Mouse (Mus musculus): ENCODE results near the gene Parp8. TPM values are rescaled to one million over a fixed set of nuclear protein-coding genes. Genes with fewer than 3 reads are reported as not detected.

Parp8 gene
- polyA plus RNA-seq, 1 experiment, result 1.6 TPM

DNA sequence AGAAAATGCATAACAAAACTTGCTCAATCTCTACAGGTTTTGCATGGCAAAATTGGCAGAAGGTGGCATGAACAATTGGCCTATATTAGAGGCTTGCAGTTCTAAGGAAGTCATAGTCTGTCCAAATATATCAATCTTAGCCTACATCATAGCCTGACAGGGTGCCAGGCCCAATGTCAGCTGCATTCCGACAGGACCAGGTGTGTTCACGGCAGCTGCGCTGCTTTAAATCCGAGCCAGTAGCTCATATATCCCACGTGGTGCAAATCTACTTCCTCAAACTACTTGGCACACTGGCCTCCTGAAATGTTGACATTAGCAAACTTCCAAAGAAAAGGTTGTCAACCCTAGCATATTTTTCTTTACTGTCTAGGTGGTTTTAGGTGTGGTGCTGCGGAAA, 6.2 kb upstream of the Parp8 start:
- 17% methylated on average over 6 of the region's 6 CpGs for WGBS

DNA sequence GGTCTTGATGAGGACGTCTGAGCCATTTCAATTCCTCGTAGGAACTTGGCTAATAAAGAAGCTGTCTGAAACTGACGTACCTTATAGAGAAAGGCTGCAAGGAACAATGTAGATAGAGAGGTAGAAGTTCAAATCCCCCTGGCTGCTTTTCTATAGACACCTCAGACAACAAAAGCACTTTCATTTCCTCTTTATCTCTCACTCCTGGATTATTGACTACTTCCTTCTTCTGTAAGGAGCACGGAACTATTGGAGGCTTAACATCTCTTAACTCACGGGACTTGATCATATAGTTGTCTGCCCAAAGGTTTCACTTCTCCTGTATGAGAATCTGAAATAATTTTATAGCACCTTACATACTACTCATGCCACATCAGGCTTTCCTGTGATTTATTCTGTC, 2.9 kb upstream of the Parp8 start:
- Histone ChIP-seq H3K36me3 (ENCODE audit: control insufficient read depth, insufficient read depth, low read length) (no peaks in the 10 kb centered on the region), H3K27ac (ENCODE audit: insufficient read depth, low read depth, low read length) (no peak overlapping the region), H3K4me3 (ENCODE audit: low read depth, low read length) (no peak overlapping the region), H3K27me3 (ENCODE audit: control insufficient read depth, insufficient read depth, low read length) (peaks cover 5% of the 10 kb centered on the region; the same call in 1 of the 2 replicates), H3K4me1 (ENCODE audit: control insufficient read depth, insufficient read depth, insufficient read length, low read length) (0 out of 2 replicates have a peak, but pooled peaks cover 3% of the 10 kb centered on the region)
- TF ChIP-seq POLR2A (IDR thresholded peaks at IDR 0.05; ENCODE audit: low read depth, low read length) (no peak), CTCF (IDR thresholded peaks at IDR 0.05; ENCODE audit: extremely low read depth, insufficient read length, insufficient replicate concordance, low read depth, low read length) (no peak)
- 33% methylated on average over 5 of the region's 5 CpGs for WGBS

More for the DNA sequence above, 6.2 kb upstream of the Parp8 start:
- Histone ChIP-seq H3K4me3 (ENCODE audit: low read depth, low read length) (no peak overlapping the region), H3K27me3 (ENCODE audit: control insufficient read depth, insufficient read depth, low read length) (no peaks in the 10 kb centered on the region), H3K36me3 (ENCODE audit: control insufficient read depth, insufficient read depth, low read length) (no peaks in the 10 kb centered on the region), H3K27ac (ENCODE audit: insufficient read depth, low read depth, low read length) (no peak overlapping the region), H3K4me1 (ENCODE audit: control insufficient read depth, insufficient read depth, insufficient read length, low read length) (no peaks in the 10 kb centered on the region)
- TF ChIP-seq CTCF (IDR thresholded peaks at IDR 0.05; ENCODE audit: extremely low read depth, insufficient read length, insufficient replicate concordance, low read depth, low read length) (no peak), POLR2A (IDR thresholded peaks at IDR 0.05; ENCODE audit: low read depth, low read length) (no peak)

DNA sequence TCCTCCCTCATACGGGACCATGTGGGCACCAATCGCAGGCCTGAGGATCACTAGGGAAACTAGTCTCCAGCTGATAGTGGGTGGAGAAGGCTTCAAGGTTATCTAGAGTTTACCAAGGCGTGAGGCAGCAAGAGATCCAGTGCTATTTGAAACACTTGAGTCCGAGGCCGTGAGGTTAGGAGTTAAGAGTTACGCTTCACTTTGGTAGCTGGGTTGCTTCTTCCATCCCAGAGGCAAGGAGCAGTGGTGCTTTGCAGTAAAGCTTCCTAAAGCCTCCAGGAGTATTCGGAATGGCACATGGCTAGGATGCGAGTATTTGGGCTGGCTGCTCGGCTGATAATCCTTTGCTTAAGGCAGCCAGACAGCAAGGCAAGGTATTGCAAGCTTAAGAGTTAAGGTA, 2.0 kb upstream of the Parp8 start:
- 90% methylated on average over 9 of the region's 9 CpGs for WGBS
- TF ChIP-seq POLR2A (IDR thresholded peaks at IDR 0.05; ENCODE audit: low read depth, low read length) (no peak), CTCF (IDR thresholded peaks at IDR 0.05; ENCODE audit: extremely low read depth, insufficient read length, insufficient replicate concordance, low read depth, low read length) (no peak)
- H3K27me3 ChIP-seq (ENCODE audit: control insufficient read depth, insufficient read depth, low read length), result peaks cover 5% of the 10 kb centered on the region; the same call in 1 of the 2 replicates
- H3K27ac ChIP-seq (ENCODE audit: insufficient read depth, low read depth, low read length), result no peak overlapping the region
- H3K4me3 ChIP-seq (ENCODE audit: low read depth, low read length), result no peak overlapping the region
- H3K4me1 ChIP-seq (ENCODE audit: control insufficient read depth, insufficient read depth, insufficient read length, low read length), result 0 out of 2 replicates have a peak, but pooled peaks cover 3% of the 10 kb centered on the region
- no peaks in the 10 kb centered on the region for H3K36me3 ChIP-seq (ENCODE audit: control insufficient read depth, insufficient read depth, low read length)

DNA sequence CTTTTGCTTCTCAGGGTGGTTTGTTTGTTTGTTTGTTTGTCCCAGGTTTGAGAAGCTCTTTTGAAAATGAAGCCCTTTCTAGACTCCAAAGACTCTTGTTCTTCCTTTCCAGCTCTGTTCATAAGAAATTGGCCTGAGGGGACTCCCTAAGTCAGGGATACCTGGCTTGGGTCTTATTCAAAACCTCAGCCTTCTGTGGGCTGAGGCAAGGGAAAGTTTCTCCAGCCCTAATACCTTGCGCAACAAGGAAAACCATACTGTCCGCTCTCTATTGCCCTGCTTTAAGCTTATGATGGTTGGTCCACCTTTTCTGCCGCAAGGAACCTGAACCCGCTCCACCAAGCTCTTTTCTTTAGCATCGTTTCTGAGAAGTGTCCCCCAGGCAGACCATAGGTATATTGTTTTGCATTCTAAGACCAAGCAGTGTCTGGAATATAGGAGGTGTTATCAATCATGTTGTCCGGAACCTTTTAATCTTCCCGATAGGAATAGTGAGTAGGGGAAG, 991 bp upstream of the Parp8 start:
- 0 out of 2 replicates have a peak, but pooled peaks cover 3% of the 10 kb centered on the region for H3K4me1 ChIP-seq (ENCODE audit: control insufficient read depth, insufficient read depth, insufficient read length, low read length)
- no peaks in the 10 kb centered on the region for H3K36me3 ChIP-seq (ENCODE audit: control insufficient read depth, insufficient read depth, low read length)
- WGBS, result 89% methylated on average over 7 of the region's 7 CpGs
- peaks cover 5% of the 10 kb centered on the region; the same call in 1 of the 2 replicates for H3K27me3 ChIP-seq (ENCODE audit: control insufficient read depth, insufficient read depth, low read length)
- TF ChIP-seq POLR2A (IDR thresholded peaks at IDR 0.05; ENCODE audit: low read depth, low read length), result no peak
- no peak for TF ChIP-seq CTCF (IDR thresholded peaks at IDR 0.05; ENCODE audit: extremely low read depth, insufficient read length, insufficient replicate concordance, low read depth, low read length)
- no peak overlapping the region for H3K27ac ChIP-seq (ENCODE audit: insufficient read depth, low read depth, low read length)
- H3K4me3 ChIP-seq (ENCODE audit: low read depth, low read length), result no peak overlapping the region

DNA sequence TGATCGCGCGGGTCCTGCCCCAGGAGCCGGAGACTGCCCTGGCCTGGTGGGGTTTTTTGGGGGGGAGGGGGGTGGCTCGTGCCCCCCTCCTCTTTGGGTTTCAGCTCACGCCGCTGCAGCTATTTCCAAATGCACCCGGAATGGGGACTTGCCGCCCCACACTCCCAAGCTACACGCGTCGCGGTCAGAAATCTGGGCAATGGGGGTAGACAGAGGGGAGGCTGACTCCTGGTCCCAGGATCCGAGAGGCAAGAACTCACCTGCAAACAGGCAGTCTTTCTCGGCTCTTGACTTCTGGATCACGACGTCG, 466 bp downstream of the Parp8 start:
- no peak for TF ChIP-seq CTCF (IDR thresholded peaks at IDR 0.05; ENCODE audit: extremely low read depth, insufficient read length, insufficient replicate concordance, low read depth, low read length)
- no peak for TF ChIP-seq POLR2A (IDR thresholded peaks at IDR 0.05; ENCODE audit: low read depth, low read length)
- Histone ChIP-seq H3K36me3 (ENCODE audit: control insufficient read depth, insufficient read depth, low read length) (no peaks in the 10 kb centered on the region), H3K4me1 (ENCODE audit: control insufficient read depth, insufficient read depth, insufficient read length, low read length) (0 out of 2 replicates have a peak, but pooled peaks cover 3% of the 10 kb centered on the region), H3K4me3 (ENCODE audit: low read depth, low read length) (peak overlapping the region; percentile 71), H3K27ac (ENCODE audit: insufficient read depth, low read depth, low read length) (peak overlapping the region; percentile 41), H3K27me3 (ENCODE audit: control insufficient read depth, insufficient read depth, low read length) (peaks cover 5% of the 10 kb centered on the region; the same call in 1 of the 2 replicates)
- under 1% methylated on average over 18 of the region's 18 CpGs for WGBS

DNA sequence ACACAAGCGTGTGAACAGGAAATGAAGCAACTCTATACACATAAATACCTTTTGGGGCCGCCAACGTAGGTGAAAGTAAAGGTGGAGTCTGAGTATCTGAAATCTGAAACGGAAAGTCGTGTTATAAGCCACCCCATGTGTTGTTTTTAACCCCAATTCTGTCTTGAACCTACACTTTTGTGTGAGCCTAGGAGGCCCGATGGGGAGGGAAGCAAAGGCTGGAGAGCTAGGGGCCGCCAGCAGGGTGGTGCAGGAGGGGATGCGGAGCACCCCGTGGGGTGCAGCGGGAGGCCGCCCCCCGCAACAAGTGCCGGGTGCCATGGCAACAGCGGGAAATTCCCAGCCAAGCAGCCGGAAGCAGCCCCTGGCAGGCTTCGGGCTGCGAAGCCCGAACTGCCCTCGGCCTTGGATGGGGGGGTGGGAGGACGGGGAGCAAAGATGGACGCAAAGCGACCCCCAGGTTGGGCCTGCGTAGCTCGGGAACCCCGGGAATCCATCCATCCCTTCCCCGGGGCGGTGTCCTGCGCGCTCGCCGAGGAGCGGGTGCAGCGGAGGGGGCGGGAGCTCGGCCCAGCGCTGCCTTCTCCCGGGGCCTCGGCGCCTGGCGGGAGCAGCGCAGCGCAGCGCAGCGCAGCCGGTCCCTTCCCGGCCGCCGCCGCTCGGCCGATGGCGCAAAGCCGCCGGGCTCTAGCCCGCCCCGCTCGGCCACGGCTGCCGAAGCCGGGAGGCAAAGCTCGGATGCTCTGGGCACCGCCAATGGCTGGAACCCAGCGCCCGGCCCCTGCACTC, 1.0 kb downstream of the Parp8 start:
- under 1% methylated on average over 64 of the region's 64 CpGs for WGBS
- H3K4me3 ChIP-seq (ENCODE audit: low read depth, low read length), result peak overlapping the region; percentile 71
- peak overlapping the region; percentile 41 for H3K27ac ChIP-seq (ENCODE audit: insufficient read depth, low read depth, low read length)
- no peaks in the 10 kb centered on the region for H3K36me3 ChIP-seq (ENCODE audit: control insufficient read depth, insufficient read depth, low read length)
- peak; percentile 13; the same call in 1 of the 2 replicates for TF ChIP-seq POLR2A (IDR thresholded peaks at IDR 0.05; ENCODE audit: low read depth, low read length)
- TF ChIP-seq CTCF (IDR thresholded peaks at IDR 0.05; ENCODE audit: extremely low read depth, insufficient read length, insufficient replicate concordance, low read depth, low read length), result no peak
- H3K4me1 ChIP-seq (ENCODE audit: control insufficient read depth, insufficient read depth, insufficient read length, low read length), result 0 out of 2 replicates have a peak, but pooled peaks cover 3% of the 10 kb centered on the region
- H3K27me3 ChIP-seq (ENCODE audit: control insufficient read depth, insufficient read depth, low read length), result peaks cover 5% of the 10 kb centered on the region; the same call in 1 of the 2 replicates

Measured in small intestine, adult 2 months (tissue).